Mouse (Mus musculus) midbrain, embryonic 12.5 days (tissue): ENCODE results near the gene Lipc. TPM values are rescaled to one million over a fixed set of nuclear protein-coding genes. Genes with fewer than 3 reads are reported as not detected.

Source experiments
- ATAC-seq: fragments of 200-750 bp; cut with Nextera tagmentation; 2 replicates; pipeline ENCODE4 v1.8.0; 2017; ENCODE audit warnings: low read depth, moderate TSS enrichment, moderate library complexity; ENCODE audit not compliant: low FRiP score
- H3K27ac ChIP-seq: fragments of 300-500 bp; sonication (generic); replicated peaks from 2 replicates; pipeline ENCODE4 v1.5.1; 2016; ENCODE audit warnings: mild to moderate bottlenecking
- H3K27me3 ChIP-seq: fragments of 300-500 bp; sonication (generic); 2 replicates; pipeline ENCODE4 v1.6.1; 2016; ENCODE audit warnings: mild to moderate bottlenecking
- H3K36me3 ChIP-seq: fragments of 300-500 bp; sonication (generic); 2 replicates; pipeline ENCODE4 v1.6.1; 2016
- H3K4me1 ChIP-seq: fragments of 300-500 bp; sonication (generic); 2 replicates; pipeline ENCODE4 v1.6.1; 2016
- H3K4me2 ChIP-seq: fragments of 300-500 bp; sonication (generic); replicated peaks from 2 replicates; pipeline ENCODE4 v1.6.1; 2016; ENCODE audit warnings: mild to moderate bottlenecking, moderate library complexity
- H3K4me3 ChIP-seq: fragments of 300-500 bp; sonication (generic); 2 replicates; pipeline ENCODE4 v1.5.1; 2016; ENCODE audit warnings: mild to moderate bottlenecking
- H3K9ac ChIP-seq: fragments of 300-500 bp; sonication (generic); replicated peaks from 2 replicates; pipeline ENCODE4 v1.6.1; 2016; ENCODE audit warnings: mild to moderate bottlenecking, moderate library complexity
- H3K9me3 ChIP-seq: fragments of 300-500 bp; sonication (generic); 2 replicates; pipeline ENCODE4 v1.6.1; 2016; ENCODE audit warnings: mild to moderate bottlenecking
- WGBS: fragments of 180-500 bp; shearing (Covaris S2); methylation state at CpG from one replicate; pipeline ENCODE4 v1.1.7; 2016; 5-methylcytosine and 5-hydroxymethylcytosine counted together
- polyA plus RNA-seq: library from polyadenylated mRNA; unstranded; fragments of >200 nt; fragmentation: Nextera tagmentation; extraction: Ambion mirVana; gene quantifications from 2 replicates; pipeline ENCODE4 v1.2.1, GENCODE M21; 2016

Lipc gene
- polyA plus RNA-seq, 1 experiment from 2014 or later, result not detected

DNA sequence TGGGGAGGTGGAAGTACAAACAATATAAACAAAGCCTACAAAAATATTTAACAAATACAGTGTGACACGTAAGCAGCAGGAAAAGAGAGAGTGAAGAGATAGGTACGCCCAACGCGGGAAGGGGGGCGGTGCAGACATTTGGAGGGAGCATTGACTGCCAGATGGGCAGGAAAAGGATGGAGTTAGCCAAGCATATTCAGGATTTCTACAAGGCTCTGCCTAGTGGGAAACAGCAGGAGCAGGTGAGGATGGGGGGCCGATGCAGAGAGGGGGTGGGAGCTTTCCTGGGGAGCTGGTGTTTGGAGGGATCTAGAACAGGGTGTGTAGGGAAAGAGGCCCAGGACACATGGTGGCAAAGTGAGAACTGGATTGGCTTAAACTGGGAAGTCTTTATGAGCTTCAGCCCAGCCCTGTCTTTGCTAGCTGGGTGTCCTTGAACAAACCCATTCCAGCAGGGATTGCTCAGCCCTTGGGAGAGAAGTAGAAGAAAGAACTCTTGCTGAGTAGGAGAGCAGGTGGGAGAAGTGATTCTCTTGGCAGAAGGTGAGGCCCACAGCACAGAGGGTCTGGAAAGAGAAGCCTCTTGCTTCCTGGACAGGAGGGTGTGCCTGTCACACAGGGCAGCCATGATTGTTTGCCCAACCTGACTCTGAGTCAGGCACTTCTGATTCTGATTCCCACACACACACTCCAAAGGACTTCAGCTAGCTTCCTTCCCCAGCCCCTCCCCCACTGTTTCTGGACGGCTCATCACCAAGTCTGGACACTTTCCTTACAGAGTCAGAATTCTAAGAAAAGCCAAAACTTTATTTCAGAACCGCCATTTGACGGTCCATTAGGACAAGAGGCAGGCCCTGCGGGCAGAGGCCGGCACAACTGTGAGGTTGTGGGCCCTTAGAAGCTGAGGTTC is 49.0 kb downstream of the Lipc start:
- Histone ChIP-seq H3K4me1 (no peaks in the 10 kb centered on the region), H3K4me2 (no peak overlapping the region), H3K27ac (no peak overlapping the region), H3K36me3 (no peaks in the 10 kb centered on the region), H3K9ac (no peak overlapping the region), H3K4me3 (no peak overlapping the region), H3K27me3 (no peaks in the 10 kb centered on the region), H3K9me3 (no peaks in the 10 kb centered on the region)
- ATAC-seq, result no peak
- 90% methylated on average over 11 of the region's 11 CpGs for WGBS

DNA sequence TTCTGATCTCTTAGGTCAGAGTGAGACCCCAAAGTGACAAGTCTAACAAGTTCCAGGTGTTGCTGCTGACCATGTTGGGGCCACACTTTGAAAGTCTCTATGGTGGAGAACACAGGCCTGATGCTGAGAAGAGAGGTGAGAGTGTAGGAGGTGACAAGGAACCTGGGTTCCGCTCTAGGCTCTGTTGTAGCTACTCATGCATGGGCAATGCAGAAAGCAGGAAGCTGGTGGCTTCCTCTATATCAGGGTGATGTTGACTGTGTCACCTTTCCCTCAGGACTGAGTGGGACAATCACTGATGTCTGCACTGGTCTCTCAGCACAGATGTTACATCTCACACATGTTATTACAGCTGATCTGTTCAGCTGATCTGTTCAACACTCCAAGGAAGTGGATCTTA is 57.8 kb downstream of the Lipc start:
- WGBS, result 83% methylated on average over 1 of the region's 1 CpGs
- no peak for ATAC-seq

DNA sequence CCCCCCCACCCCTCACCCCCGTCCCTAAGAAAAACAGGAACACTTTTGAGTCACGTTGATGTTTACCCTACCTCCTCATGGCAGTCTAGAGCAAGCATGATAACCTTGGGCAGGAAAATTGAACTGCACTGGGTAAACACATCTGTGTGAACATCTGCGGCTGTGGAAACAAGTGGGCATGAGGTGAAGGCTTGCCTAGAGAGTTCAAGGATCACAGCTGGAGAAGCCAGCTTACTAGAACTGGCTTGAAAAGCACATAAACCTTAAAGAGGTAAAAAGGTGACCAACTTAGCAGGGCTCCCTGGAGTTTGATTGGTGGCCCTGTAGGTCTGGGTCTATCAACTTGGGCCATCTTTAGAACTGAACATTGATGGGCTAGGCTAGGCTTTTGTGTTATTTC is 58.5 kb downstream of the Lipc start:
- no peaks in the 10 kb centered on the region for H3K36me3 ChIP-seq
- H3K27me3 ChIP-seq, result no peaks in the 10 kb centered on the region
- H3K4me2 ChIP-seq, result no peak overlapping the region
- H3K4me3 ChIP-seq, result no peak overlapping the region
- no peaks in the 10 kb centered on the region for H3K4me1 ChIP-seq
- no peak overlapping the region for H3K27ac ChIP-seq
- no peaks in the 10 kb centered on the region for H3K9me3 ChIP-seq
- H3K9ac ChIP-seq, result no peak overlapping the region
- ATAC-seq, result no peak
- WGBS, result 69% methylated on average over 3 of the region's 3 CpGs

More for the DNA sequence above, 57.8 kb downstream of the Lipc start:
- Histone ChIP-seq H3K9ac (no peak overlapping the region), H3K4me1 (no peaks in the 10 kb centered on the region), H3K36me3 (no peaks in the 10 kb centered on the region), H3K27ac (no peak overlapping the region), H3K9me3 (no peaks in the 10 kb centered on the region), H3K4me2 (no peak overlapping the region), H3K4me3 (no peak overlapping the region), H3K27me3 (no peaks in the 10 kb centered on the region)

DNA sequence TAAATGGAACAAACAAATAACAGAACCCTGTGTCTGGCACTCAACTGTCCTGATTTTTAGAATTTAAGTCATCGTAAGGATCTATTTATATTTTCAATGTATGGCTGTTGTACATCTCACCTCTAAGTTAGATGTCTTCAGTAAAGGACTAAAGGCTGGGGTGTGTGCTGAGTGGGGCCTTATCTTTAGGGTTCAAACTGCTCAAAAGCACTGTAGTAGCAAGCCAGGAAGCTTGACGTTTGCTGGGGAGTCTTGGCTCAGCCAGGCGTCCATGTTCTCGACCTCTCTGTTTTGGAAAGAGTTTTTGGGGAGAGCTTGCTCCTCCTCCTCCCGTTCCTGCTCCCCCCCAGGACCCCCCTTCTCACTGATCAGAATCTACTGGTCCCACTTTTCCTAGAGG is 59.4 kb downstream of the Lipc start:
- no peaks in the 10 kb centered on the region for H3K4me1 ChIP-seq
- H3K36me3 ChIP-seq, result no peaks in the 10 kb centered on the region
- H3K27ac ChIP-seq, result no peak overlapping the region
- H3K9ac ChIP-seq, result no peak overlapping the region
- H3K4me3 ChIP-seq, result no peak overlapping the region
- H3K27me3 ChIP-seq, result no peaks in the 10 kb centered on the region
- ATAC-seq, result no peak
- no peak overlapping the region for H3K4me2 ChIP-seq
- WGBS, result 90% methylated on average over 5 of the region's 5 CpGs
- H3K9me3 ChIP-seq, result no peaks in the 10 kb centered on the region

DNA sequence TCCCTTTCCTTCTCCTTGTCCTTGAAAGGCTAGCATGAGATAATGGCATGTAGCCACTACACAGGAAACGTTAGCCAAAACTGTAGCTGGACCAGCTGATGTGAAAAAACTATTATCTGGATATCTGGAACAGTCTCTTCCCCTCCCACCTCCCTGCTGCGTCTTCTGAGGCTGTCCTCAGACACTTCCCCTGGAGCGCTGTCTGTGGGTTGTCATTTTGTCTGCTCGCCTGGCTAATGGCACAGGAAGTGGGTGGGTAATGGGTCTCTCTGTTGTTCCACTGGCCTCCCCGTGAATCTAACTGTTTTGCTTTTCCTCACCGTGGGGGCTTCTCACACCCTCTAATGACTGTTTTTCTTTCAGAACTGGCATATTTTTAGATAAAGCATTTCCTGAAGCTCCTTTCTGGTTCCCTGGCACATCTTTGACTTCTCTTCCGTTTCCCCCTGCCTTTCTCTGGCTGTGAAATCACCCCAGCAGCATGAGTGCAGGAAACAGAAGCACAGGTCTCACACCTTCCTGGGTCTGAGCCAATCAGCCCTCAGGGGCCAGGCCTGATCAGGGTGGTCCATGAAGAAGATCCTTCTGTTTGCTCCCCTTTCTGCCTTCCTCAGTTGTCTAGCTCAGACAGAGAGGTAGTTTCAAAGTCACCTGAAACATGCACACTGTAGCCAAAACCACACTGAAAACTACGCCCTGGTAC is 60.4 kb downstream of the Lipc start:
- H3K27me3 ChIP-seq, result no peaks in the 10 kb centered on the region
- no peaks in the 10 kb centered on the region for H3K36me3 ChIP-seq
- H3K27ac ChIP-seq, result no peak overlapping the region
- no peak for ATAC-seq
- no peak overlapping the region for H3K4me2 ChIP-seq
- 75% methylated on average over 8 of the region's 8 CpGs for WGBS
- H3K4me3 ChIP-seq, result no peak overlapping the region
- no peaks in the 10 kb centered on the region for H3K4me1 ChIP-seq
- H3K9ac ChIP-seq, result no peak overlapping the region
- no peaks in the 10 kb centered on the region for H3K9me3 ChIP-seq

DNA sequence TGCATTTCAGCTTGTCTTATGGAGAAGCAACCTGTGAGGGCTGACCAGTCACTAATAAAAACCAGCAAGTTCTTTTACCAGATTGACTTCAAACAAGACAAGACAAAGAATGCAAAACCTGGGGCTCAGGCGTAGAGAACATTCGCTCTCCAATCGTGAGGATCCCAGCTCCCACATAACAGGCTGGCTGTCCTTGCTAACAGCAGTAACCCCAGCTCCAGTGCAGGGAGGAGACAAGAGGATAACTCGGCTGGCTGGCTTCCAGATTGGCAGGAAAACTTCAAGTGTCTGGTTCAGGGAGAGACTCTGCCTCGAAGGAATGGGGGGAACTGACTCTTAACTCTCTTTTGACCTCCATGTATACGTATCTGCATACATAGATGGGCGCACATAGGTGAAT is 61.3 kb downstream of the Lipc start:
- no peak overlapping the region for H3K27ac ChIP-seq

DNA sequence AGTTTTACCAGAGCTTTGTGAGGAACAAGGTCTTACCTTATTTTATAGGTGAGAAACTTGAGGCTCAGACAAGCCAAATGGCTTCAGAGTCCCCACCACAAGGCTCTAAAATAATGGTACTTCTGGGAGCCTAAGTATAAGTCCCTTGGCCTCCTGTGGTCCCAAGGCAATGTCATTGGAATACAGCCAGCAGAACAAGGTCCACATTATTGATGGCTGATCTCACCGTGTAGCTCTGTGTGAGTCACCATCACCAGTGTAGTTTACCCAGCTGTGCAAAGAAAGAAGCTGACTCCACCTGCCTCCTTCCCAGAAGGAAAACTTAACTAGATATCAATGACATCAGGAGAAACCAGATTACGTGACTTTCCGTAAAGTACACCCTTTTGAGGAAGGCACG is 63.1 kb downstream of the Lipc start:
- 91% methylated on average over 4 of the region's 4 CpGs for WGBS
- ATAC-seq, result no peak
- no peaks in the 10 kb centered on the region for H3K4me1 ChIP-seq
- no peaks in the 10 kb centered on the region for H3K9me3 ChIP-seq
- H3K27ac ChIP-seq, result no peak overlapping the region
- no peaks in the 10 kb centered on the region for H3K36me3 ChIP-seq
- H3K9ac ChIP-seq, result no peak overlapping the region
- H3K4me2 ChIP-seq, result no peak overlapping the region
- H3K4me3 ChIP-seq, result no peak overlapping the region
- H3K27me3 ChIP-seq, result no peaks in the 10 kb centered on the region

More for the DNA sequence above, 61.3 kb downstream of the Lipc start:
- no peaks in the 10 kb centered on the region for H3K27me3 ChIP-seq
- no peak overlapping the region for H3K4me2 ChIP-seq
- no peak for ATAC-seq
- H3K4me3 ChIP-seq, result no peak overlapping the region
- H3K36me3 ChIP-seq, result no peaks in the 10 kb centered on the region
- H3K9ac ChIP-seq, result no peak overlapping the region
- no peaks in the 10 kb centered on the region for H3K9me3 ChIP-seq
- 81% methylated on average over 7 of the region's 7 CpGs for WGBS
- H3K4me1 ChIP-seq, result no peaks in the 10 kb centered on the region

DNA sequence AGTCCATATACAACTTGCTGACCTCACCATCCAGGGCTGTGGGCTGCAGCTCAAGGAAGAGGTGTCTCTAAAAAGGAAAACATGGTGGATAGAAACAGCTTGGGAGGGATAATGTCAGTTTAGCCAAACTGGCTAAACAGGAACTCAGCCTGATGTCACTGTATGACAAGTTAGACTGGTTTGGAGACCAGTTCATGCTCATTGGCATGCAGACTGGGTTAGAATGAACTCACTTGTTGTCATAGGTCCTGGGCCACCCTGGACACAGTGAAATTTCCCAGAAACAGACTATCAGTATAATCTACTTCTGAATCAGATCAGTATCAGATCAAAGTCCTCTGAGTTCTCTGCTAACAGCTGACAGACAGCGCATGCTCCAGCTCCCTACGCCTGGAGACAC is 63.5 kb downstream of the Lipc start:
- Histone ChIP-seq H3K4me3 (no peak overlapping the region), H3K4me2 (no peak overlapping the region), H3K27ac (no peak overlapping the region), H3K4me1 (no peaks in the 10 kb centered on the region), H3K9ac (no peak overlapping the region), H3K9me3 (no peaks in the 10 kb centered on the region), H3K36me3 (no peaks in the 10 kb centered on the region), H3K27me3 (no peaks in the 10 kb centered on the region)
- ATAC-seq, result no peak
- 99% methylated on average over 2 of the region's 2 CpGs for WGBS

DNA sequence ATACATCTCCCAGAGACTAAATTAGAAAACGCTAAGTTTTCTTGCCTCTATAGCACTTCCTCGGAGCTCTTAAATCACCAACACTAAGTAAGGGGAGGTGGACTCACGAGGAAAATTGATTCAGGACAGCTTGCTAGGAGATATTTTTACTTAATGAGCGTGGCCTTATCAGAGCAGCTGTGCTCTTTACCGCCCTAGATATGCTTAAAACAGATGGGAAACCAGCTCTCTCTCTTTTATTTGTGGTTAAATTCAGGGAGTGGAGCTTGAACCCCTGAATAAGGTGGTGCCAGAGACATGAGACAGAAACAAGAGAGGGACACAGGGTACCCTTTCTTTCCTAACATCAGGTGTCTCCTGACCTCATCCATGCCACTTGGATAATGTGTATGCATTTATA is 70.0 kb downstream of the Lipc start:
- H3K27ac ChIP-seq, result no peak overlapping the region
- WGBS, result 74% methylated on average over 5 of the region's 5 CpGs
- no peaks in the 10 kb centered on the region for H3K4me1 ChIP-seq
- no peak overlapping the region for H3K4me3 ChIP-seq
- H3K9me3 ChIP-seq, result no peaks in the 10 kb centered on the region
- ATAC-seq, result no peak
- no peaks in the 10 kb centered on the region for H3K36me3 ChIP-seq
- H3K4me2 ChIP-seq, result no peak overlapping the region
- H3K9ac ChIP-seq, result no peak overlapping the region
- H3K27me3 ChIP-seq, result no peaks in the 10 kb centered on the region

DNA sequence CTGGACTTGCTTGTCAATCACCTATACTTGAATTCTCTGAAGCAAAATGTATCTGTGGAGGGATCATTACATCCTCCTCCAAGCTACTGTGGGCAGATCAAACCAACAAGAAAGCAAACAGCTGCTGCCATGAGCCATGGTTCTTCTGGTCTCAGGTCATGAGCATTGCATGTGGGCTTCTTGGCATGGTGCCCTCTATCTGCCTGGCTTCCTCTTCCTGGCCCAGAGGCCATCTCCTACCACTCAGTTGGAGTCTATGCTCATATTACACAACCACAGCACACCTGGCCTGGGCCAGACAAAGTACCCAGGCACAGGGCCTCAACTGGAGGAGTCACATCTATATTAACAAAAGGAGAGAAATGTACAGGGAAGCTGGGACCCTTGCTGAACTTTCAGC is 73.2 kb downstream of the Lipc start:
- H3K4me2 ChIP-seq, result no peak overlapping the region
- H3K4me1 ChIP-seq, result no peaks in the 10 kb centered on the region
- no peak overlapping the region for H3K9ac ChIP-seq
- H3K27ac ChIP-seq, result no peak overlapping the region
- no peak for ATAC-seq
- no peaks in the 10 kb centered on the region for H3K36me3 ChIP-seq
- no peaks in the 10 kb centered on the region for H3K9me3 ChIP-seq
- H3K27me3 ChIP-seq, result no peaks in the 10 kb centered on the region
- no peak overlapping the region for H3K4me3 ChIP-seq

DNA sequence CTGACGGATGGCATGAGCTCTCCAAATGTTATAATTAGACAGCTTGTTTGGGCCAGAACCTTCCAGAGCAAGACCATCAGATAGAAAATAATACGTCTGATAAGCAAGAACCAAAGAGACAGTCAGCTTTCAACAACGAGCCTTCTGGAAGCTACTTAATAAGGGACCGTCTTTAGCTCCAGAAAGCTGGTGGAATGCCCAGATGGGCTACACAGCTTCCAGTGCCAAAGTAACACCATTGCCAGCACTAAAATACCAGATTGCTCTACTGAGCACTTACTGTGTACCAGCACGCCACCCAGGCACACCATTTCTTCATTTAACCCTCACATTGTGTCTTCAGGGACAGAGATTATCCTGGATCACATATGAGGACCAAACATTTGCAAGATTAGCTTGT is 73.9 kb downstream of the Lipc start:
- no peaks in the 10 kb centered on the region for H3K4me1 ChIP-seq
- H3K4me2 ChIP-seq, result no peak overlapping the region
- no peak overlapping the region for H3K27ac ChIP-seq
- H3K27me3 ChIP-seq, result no peaks in the 10 kb centered on the region
- 91% methylated on average over 5 of the region's 5 CpGs for WGBS
- H3K9me3 ChIP-seq, result no peaks in the 10 kb centered on the region
- no peak overlapping the region for H3K4me3 ChIP-seq
- ATAC-seq, result no peak
- H3K36me3 ChIP-seq, result no peaks in the 10 kb centered on the region
- no peak overlapping the region for H3K9ac ChIP-seq

DNA sequence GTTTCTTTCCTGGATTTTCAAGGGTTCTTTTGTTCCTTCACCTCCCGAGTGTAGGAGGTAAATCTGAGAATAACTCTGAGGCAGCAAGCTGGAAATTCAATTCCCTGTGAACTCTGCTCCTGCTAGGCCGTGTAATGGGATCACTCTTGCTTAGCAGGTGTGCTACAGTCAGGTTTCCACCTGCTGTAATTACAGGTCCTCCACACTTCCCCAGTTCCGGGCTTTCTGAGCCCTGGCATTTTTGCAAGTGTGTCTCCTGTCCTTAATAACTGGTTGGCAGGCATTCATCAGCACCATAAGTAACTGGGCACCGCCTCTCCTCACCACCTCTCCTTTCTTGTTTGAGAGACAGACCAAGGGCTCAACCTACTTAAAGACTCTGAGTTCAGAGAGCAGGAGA is 76.5 kb downstream of the Lipc start:
- Histone ChIP-seq H3K4me1 (no peaks in the 10 kb centered on the region), H3K27ac (no peak overlapping the region), H3K27me3 (no peaks in the 10 kb centered on the region), H3K9me3 (no peaks in the 10 kb centered on the region), H3K4me3 (no peak overlapping the region), H3K36me3 (no peaks in the 10 kb centered on the region), H3K4me2 (no peak overlapping the region), H3K9ac (no peak overlapping the region)
- ATAC-seq, result no peak
- WGBS, result 65% methylated on average over 4 of the region's 4 CpGs
